Mouse (Mus musculus) lung, postnatal 0 days (tissue): ENCODE measurements around the gene Tyw1. TPM values are rescaled to one million over a fixed set of nuclear protein-coding genes. Genes with fewer than 3 reads are reported as not detected.

Source experiments
- ATAC-seq: fragments of 200-750 bp; cut with Nextera tagmentation; 2 replicates; pipeline ENCODE4 v1.8.0; 2017; ENCODE audit warnings: moderate library complexity
- DNase-seq: peaks from one replicate; pipeline ENCODE4 v3.0.0-alpha.2; 2016; ENCODE audit warnings: low spot score
- H3K27ac ChIP-seq: fragments of 300-500 bp; sonication (generic); 2 replicates; pipeline ENCODE4 v1.5.1; 2014; ENCODE audit warnings: antibody characterized with exemption, mild to moderate bottlenecking, low read length, mixed read lengths
- H3K27me3 ChIP-seq: fragments of 300-500 bp; sonication (generic); replicated peaks from 2 replicates; pipeline ENCODE4 v1.6.1; 2014; ENCODE audit warnings: low read length, mixed read lengths; ENCODE audit not compliant: insufficient read depth
- H3K36me3 ChIP-seq: fragments of 300-500 bp; sonication (generic); 2 replicates; pipeline ENCODE4 v1.6.1; 2014; ENCODE audit warnings: low read length, mixed read lengths; ENCODE audit not compliant: insufficient read depth
- H3K4me1 ChIP-seq: fragments of 300-500 bp; sonication (generic); 2 replicates; pipeline ENCODE4 v1.6.1; 2014; ENCODE audit warnings: antibody characterized with exemption, low read depth, low read length, mixed read lengths; ENCODE audit not compliant: insufficient read depth
- H3K4me2 ChIP-seq: fragments of 300-500 bp; sonication (generic); replicated peaks from 2 replicates; pipeline ENCODE4 v1.6.1; 2014; ENCODE audit warnings: low read depth, mild to moderate bottlenecking, low read length, moderate library complexity, mixed read lengths
- H3K4me3 ChIP-seq: fragments of 300-500 bp; sonication (generic); 2 replicates; pipeline ENCODE4 v1.5.1; 2014; ENCODE audit warnings: low read depth, low read length
- H3K9ac ChIP-seq: fragments of 300-500 bp; sonication (generic); replicated peaks from 2 replicates; pipeline ENCODE4 v1.6.1; 2014; ENCODE audit warnings: low read depth, mild to moderate bottlenecking
- H3K9me3 ChIP-seq: fragments of 300-500 bp; sonication (generic); 2 replicates; pipeline ENCODE4 v1.6.1; 2016; ENCODE audit warnings: low read length, mixed read lengths
- CTCF ChIP-seq: IDR thresholded peaks from 2 replicates; pipeline ENCODE4 v1.5.1; 2016; ENCODE audit warnings: antibody characterized with exemption, mild to moderate bottlenecking
- EP300 ChIP-seq: IDR thresholded peaks from 2 replicates; pipeline ENCODE4 v1.6.1; 2016; ENCODE audit warnings: antibody characterized with exemption, mild to moderate bottlenecking, control low read depth
- WGBS: fragments of 180-500 bp; shearing (Covaris S2); extraction: QIAGEN DNeasy Blood & Tissue Kit; methylation state at CpG from one replicate; pipeline ENCODE4 v1.1.7; 2014; 5-methylcytosine and 5-hydroxymethylcytosine counted together
- polyA plus RNA-seq: library from polyadenylated mRNA; unstranded; fragments of >200 nt; fragmentation: Nextera tagmentation; extraction: Ambion mirVana; gene quantifications from 2 replicates; pipeline ENCODE4 v1.2.1, GENCODE M21; 2015

Tyw1 gene
- polyA plus RNA-seq, 1 experiment from 2014 or later = 16.5 TPM

DNA sequence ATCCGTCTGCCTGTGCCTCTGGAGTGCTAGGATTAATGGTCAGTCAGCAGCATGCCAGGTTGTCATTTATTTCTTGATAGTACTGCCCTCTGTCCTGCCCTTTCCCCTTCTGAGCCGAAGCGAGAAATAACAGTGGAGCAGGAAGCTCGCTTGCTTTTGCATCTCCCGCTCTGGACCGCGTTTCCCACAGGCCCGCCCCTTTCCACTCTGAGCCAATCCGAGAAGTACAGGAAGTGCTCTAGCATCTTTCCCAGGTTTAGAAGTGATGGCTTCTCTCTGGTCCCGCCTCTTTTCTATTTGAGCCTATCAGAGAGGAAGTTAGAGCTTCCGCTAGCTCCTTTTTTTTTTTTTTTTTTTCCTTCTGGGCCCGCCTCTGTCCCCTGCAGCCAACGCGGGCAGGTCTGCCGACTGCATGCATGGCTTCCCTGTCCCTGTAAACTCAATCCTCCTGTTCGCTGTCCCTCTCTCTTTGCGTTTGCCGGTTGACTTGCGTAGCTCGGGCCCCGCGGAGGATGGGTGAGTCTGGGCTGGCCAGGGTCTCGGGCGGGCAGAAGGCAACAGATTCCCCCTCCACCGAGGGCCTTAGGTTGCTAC is 1.4 kb downstream of the Tyw1 start:
- peak overlapping the region; percentile 66 for H3K4me2 ChIP-seq
- H3K36me3 ChIP-seq = no peaks in the 10 kb centered on the region; the same call in 1 of the 2 replicates
- peak overlapping the region; percentile 63 for H3K4me3 ChIP-seq
- ATAC-seq = peak; percentile 94
- TF ChIP-seq CTCF = no peak
- 0 out of 2 replicates have a peak, but pooled peaks have one; percentile 43 for TF ChIP-seq EP300
- peak; percentile 100 for DNase-seq
- H3K27me3 ChIP-seq = no peaks in the 10 kb centered on the region
- H3K9me3 ChIP-seq = no peaks in the 10 kb centered on the region
- peak overlapping the region; percentile 74 for H3K27ac ChIP-seq
- peak overlapping the region; percentile 63 for H3K9ac ChIP-seq
- peaks cover 4% of the 10 kb centered on the region; the same call in 1 of the 2 replicates for H3K4me1 ChIP-seq
- WGBS = under 1% methylated on average over 25 of the region's 25 CpGs

DNA sequence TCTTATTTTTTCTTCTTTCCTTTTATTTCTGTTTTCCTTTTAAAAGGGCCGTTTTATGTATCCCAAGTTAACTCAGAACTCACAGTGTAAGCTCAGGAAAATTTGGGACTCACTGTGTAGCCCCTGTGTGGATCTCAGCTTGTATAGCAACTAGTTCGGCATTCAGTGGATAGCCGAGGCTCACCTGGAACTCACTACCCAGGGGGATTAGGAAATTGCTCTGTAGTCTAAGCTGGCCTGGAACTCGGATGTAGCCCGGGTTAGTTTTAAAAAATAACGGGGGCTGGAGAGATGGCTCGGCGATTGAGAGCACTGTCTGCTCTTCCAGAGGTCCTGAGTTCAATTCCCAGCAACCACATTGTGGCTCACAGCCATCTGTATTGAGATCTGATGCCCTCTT is 1.9 kb downstream of the Tyw1 start:
- TF ChIP-seq CTCF (no peak), EP300 (no peak)
- peak overlapping the region; percentile 74 for H3K27ac ChIP-seq
- no peak for ATAC-seq
- 8% methylated on average over 8 of the region's 8 CpGs for WGBS
- peaks cover 4% of the 10 kb centered on the region; the same call in 1 of the 2 replicates for H3K4me1 ChIP-seq
- DNase-seq = no peak
- H3K9me3 ChIP-seq = no peaks in the 10 kb centered on the region
- H3K9ac ChIP-seq = peak overlapping the region; percentile 63
- peak overlapping the region; percentile 63 for H3K4me3 ChIP-seq
- H3K36me3 ChIP-seq = no peaks in the 10 kb centered on the region; the same call in 1 of the 2 replicates
- peak overlapping the region; percentile 66 for H3K4me2 ChIP-seq
- H3K27me3 ChIP-seq = no peaks in the 10 kb centered on the region

DNA sequence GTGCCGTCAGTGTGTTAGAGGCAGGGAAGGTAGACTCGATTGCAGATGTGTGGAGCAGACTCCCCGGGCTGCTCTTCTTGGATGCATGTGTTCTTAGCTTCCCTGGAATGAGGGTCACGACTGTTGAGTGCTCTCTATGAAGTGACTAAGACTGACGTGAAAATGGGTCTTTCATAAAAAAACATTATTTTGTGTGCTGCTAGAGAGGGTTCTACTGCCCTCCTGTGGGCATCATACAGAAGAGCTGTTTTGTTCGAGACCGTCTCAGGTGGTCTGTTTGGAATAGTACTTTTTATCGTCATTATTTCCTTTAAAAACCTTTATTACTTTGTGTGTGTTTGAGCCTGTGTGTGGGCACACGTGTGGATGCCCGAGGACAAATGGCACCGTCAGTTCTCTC is 8.0 kb downstream of the Tyw1 start:
- ATAC-seq (no peak), DNase-seq (peak; percentile 31)
- Histone ChIP-seq H3K4me2 (no peak overlapping the region), H3K27me3 (no peaks in the 10 kb centered on the region), H3K9me3 (no peaks in the 10 kb centered on the region), H3K27ac (no peak overlapping the region), H3K4me3 (no peak overlapping the region), H3K4me1 (no peaks in the 10 kb centered on the region), H3K9ac (no peak overlapping the region), H3K36me3 (peaks cover 6% of the 10 kb centered on the region; the same call in 1 of the 2 replicates)
- no peak for TF ChIP-seq EP300
- TF ChIP-seq CTCF = peak; percentile 56
- 67% methylated on average over 11 of the region's 11 CpGs for WGBS

DNA sequence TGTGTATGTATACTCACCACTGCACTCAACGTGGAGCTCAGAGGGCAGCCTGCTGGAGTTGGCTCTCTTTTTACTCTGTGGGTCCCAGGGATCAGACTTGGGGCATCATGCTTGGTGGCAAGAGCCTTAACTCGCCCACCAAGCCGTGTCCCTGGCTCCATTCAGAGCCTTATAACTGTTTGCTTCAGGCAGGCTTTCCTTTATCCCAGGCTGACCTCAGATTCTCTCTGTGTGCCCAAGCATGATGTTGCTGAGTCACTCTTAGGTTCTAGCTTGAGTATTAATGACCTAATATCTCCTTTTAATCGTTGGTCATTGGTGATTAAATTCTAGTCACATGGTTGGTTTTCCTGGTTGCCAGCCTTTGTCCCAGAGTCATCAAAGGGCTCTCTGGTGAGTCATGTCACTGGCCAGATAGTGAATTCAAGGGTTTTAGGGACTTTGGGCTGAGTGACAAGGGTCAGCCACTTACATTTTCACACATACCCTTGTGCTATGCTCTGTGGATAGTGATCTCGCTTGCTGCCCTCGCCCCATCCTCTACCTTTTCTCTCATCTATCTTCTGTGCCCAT is 9.1 kb downstream of the Tyw1 start:
- Histone ChIP-seq H3K4me3 (no peak overlapping the region), H3K36me3 (peaks cover 6% of the 10 kb centered on the region; the same call in 1 of the 2 replicates), H3K27ac (no peak overlapping the region), H3K27me3 (no peaks in the 10 kb centered on the region), H3K4me2 (no peak overlapping the region), H3K9ac (no peak overlapping the region), H3K4me1 (no peaks in the 10 kb centered on the region), H3K9me3 (no peaks in the 10 kb centered on the region)
- WGBS = 87% methylated on average over 6 of the region's 6 CpGs
- DNase-seq = no peak
- TF ChIP-seq CTCF (no peak), EP300 (no peak)
- ATAC-seq = no peak

DNA sequence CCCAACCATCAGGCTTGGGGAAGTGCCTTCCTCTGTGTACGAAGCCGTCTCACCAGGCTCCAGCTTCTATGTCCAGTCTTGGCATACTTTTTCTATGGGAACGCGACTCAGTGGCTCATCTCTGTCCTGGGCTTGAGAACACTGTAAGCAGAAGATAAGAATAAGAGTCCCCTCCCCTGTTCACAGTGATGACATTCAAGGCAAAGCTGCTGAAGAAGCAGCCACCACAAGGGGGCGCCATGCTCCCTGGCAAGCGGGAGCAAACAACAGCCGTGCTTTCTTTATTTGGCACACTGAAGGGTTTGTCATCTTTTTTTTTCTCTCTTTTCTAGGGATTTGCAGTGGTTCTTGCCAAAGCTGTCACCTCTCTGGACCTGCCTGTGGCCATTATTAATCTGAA is 11.2 kb downstream of the Tyw1 start:
- DNase-seq (no peak), ATAC-seq (no peak)
- TF ChIP-seq CTCF (peak; percentile 62), EP300 (no peak)
- Histone ChIP-seq H3K27ac (no peak overlapping the region), H3K36me3 (peaks cover 6% of the 10 kb centered on the region; the same call in 1 of the 2 replicates), H3K27me3 (no peaks in the 10 kb centered on the region), H3K4me3 (no peak overlapping the region), H3K9me3 (no peaks in the 10 kb centered on the region), H3K4me2 (no peak overlapping the region), H3K9ac (no peak overlapping the region), H3K4me1 (no peaks in the 10 kb centered on the region)
- 78% methylated on average over 7 of the region's 7 CpGs for WGBS

DNA sequence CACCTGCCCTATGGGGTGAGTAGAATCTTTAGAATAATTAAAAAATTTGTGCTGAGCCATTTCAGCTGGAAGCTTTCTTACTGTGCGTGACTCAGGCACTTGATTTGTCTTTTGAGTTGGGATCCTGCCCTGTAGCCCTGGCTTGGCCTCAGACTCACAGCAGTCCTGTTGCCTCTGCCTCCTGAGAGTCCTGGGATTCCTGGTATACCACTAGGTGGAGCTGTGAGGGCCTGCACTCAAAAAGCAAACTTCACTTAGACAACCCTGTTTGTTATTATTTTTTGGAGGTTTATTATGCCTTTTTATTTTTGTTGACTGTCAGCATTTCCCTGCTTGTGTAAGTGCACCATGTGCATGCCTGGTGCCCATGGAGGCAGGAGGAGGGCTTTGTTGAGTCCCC is 11.9 kb downstream of the Tyw1 start:
- Histone ChIP-seq H3K4me3 (no peak overlapping the region), H3K4me2 (no peak overlapping the region), H3K9ac (no peak overlapping the region), H3K36me3 (peaks cover 6% of the 10 kb centered on the region; the same call in 1 of the 2 replicates), H3K27me3 (no peaks in the 10 kb centered on the region), H3K4me1 (no peaks in the 10 kb centered on the region), H3K9me3 (no peaks in the 10 kb centered on the region), H3K27ac (no peak overlapping the region)
- 0 out of 2 replicates have a peak, but pooled peaks have one; percentile 28 for ATAC-seq
- no peak for TF ChIP-seq EP300
- TF ChIP-seq CTCF = peak; percentile 68
- DNase-seq = peak; percentile 41
- WGBS = 77% methylated on average over 1 of the region's 1 CpGs
